Comparison of ENCODE assay signal across 8 mouse cellular contexts in genomic region chr3:108145534-108146445, GRCm38 (mm10). TPM values are rescaled to one million over a fixed set of nuclear protein-coding genes. Genes with fewer than 3 reads are reported as not detected.
DNase-seq lines count a peak whose midpoint lies in the region; ATAC-seq lines count a peak whose summit lies in the region.

Gene Gnai3, minus strand, starts transcription at chr3:108146146.

- no peaks in the 10 kb centered on the region for H3K9me3 ChIP-seq in hindbrain, embryonic 11.5 days (ENCODE audit: control insufficient read depth, low read length)

- no peaks in the 10 kb centered on the region for H3K27me3 ChIP-seq in hindbrain, embryonic 11.5 days (ENCODE audit: control insufficient read depth, insufficient read depth, low read length)

- H3K4me2 ChIP-seq in hindbrain, embryonic 11.5 days (replicated peaks; ENCODE audit: low read depth, low read length) = peak within 1 kb of the TSS; percentile 71

- WGBS in hindbrain, embryonic 11.5 days = under 1% methylated on average over 62 of the region's 63 CpGs

- peak; percentile 91 for DNase-seq in Muller cell, postnatal 12 days (ENCODE audit: inconsistent ontology term)
- DNase-seq in cerebellum, adult 9-11 months = peak; percentile 91
- DNase-seq in frontal cortex, adult 2 months (ENCODE audit: extremely low spot score in 1 of 2, low spot score in 1 of 2) = peak; percentile 80 to 93
- DNase-seq in hindbrain, embryonic 11.5 days (ENCODE audit: low spot score) = peak; percentile 95
- peak; percentile 85 to 87 for DNase-seq in layer of hippocampus, postnatal 10 days (ENCODE audit: low spot score in 2 of 2)
- DNase-seq in lung, postnatal 10 days = peak; percentile 94
- DNase-seq in ovary, postnatal 36 days (ENCODE audit: low spot score) = peak; percentile 89
- DNase-seq in thymus, postnatal 25 days = peak; percentile 92

- H3K27ac ChIP-seq in hindbrain, embryonic 11.5 days (ENCODE audit: low read depth, low read length) = peak within 1 kb of the TSS; percentile 85

- ATAC-seq in hindbrain, embryonic 11.5 days (ENCODE audit: low FRiP score) = peak; percentile 96

- peak within 1 kb of the TSS; percentile 88 for H3K4me3 ChIP-seq in hindbrain, embryonic 11.5 days (ENCODE audit: low read depth, low read length)

- H3K9ac ChIP-seq in hindbrain, embryonic 11.5 days (ENCODE audit: low read depth, low read length) = peak within 1 kb of the TSS; percentile 81

- H3K4me1 ChIP-seq in hindbrain, embryonic 11.5 days (replicated peaks; ENCODE audit: control insufficient read depth, insufficient read depth, low read length) = no peaks in the 10 kb centered on the region

- no peaks in the 10 kb centered on the region for H3K36me3 ChIP-seq in hindbrain, embryonic 11.5 days (ENCODE audit: control insufficient read depth, insufficient read depth, low read length)

RNA-seq across cellular contexts. Expression of gene Gnai3, which starts in this region (rescaled TPM):
- polyA plus RNA-seq in frontal cortex, adult 2 months (2012; rRNA removed) = 37.3 and 37.5 TPM in 2 replicates
- 199 and 224 TPM in 2 replicates for polyA plus RNA-seq in hindbrain, embryonic 11.5 days (2014; fragmentation: Nextera tagmentation; extraction: Ambion mirVana)
- 10 to 100 TPM; 54.7 to 59.4 TPM for total RNA-seq in layer of hippocampus, postnatal 10 days (2021)

Comparison
In these comparisons a context has a peak if more than half of its experiments do, and no peak if none do; other contexts are left out.
1. Peak in every context shown above with its lines: DNase-seq, ATAC-seq, H3K4me3 ChIP-seq and H3K27ac ChIP-seq.